Mouse (Mus musculus) adrenal gland, postnatal 4 days (tissue): Measurements from ENCODE around the gene Dip2b. TPM values are rescaled to one million over a fixed set of nuclear protein-coding genes. Genes with fewer than 3 reads are reported as not detected.
A peak's percentile ranks its signal among the peaks of the same experiment; 100 is the strongest.

Experiments
- DNase-seq, 2 experiments: peaks; one replicate each; pipeline ENCODE4 v3.0.0; 2021 to 2022; ENCODE audit warnings: low spot score in 2 of 2, mixed read lengths in 2 of 2
- total RNA-seq, 2 experiments: library from RNA; stranded (reverse); gene quantifications; 2 replicates each; pipeline ENCODE4 v1.2.3; 2021

Gene Dip2b
- total RNA-seq, 2 experiments from 2014 or later, result 32.2 to 33.0 TPM

DNA sequence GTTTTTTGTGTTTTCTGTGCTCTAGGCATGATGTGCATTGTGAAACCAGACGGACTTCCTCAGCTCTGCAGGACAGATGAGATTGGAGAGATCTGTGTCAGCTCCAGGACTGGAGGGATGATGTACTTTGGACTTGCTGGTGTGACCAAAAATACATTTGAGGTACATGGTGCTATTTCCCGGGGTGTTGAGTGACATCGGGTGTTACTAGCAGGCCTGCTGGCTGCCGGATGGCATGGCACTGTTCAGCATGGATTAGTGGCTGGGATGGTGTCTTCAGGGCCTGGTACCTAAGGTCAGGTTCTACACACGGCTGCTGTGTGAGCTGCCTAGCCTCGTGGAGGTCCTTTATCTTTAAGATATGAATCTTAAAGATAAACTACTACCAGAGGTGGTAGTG is 136.7 kb downstream of the Dip2b start:
- no peak for DNase-seq

DNA sequence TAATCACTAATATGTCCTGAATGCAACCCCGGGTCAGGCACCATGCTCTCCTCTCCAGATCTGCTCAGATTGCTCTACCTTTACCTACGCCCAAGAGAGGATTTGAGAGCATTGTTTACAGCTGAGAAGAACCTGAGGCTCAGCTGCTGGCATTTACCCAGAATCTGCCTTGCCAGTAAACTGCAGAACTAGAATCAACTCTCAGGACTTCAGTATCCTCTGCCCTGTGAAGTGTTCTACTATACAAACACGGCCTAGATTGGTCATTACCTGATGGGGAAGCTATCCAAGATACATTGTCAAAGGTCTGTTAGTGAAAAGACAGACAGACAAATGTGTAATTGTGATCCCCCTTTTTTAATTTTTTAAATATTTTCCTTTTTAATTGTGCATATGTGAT is 138.7 kb downstream of the Dip2b start:
- DNase-seq, result no peak

- DNase-seq, result no peak
Measured at GRCm38 (mm10) chr15:100177575-100177974, 139.1 kb downstream of the Dip2b start.

GRCm38 (mm10) chr15:100178487-100178886 is 140.0 kb downstream of the Dip2b start:
- DNase-seq, result no peak

DNA sequence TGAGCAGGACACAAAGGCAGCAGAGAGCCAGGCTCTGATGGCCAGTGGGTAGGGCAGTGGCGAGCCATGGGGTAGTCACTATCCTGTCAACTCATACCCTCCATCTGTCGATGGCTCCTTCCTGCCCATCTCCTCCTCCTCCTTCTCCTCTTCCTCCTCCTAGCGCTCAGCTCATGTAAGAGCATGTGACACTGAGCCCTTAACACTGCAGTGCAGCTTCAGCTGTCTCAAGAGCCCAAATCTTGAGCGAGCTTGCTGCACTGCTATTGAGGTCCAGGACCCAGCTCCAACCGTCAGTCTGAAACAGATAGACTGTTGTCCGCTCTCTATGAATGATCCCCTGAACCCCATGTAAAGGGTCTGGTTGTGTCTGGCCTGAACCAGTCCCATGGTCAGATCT is 141.2 kb downstream of the Dip2b start:
- no peak for DNase-seq

DNA sequence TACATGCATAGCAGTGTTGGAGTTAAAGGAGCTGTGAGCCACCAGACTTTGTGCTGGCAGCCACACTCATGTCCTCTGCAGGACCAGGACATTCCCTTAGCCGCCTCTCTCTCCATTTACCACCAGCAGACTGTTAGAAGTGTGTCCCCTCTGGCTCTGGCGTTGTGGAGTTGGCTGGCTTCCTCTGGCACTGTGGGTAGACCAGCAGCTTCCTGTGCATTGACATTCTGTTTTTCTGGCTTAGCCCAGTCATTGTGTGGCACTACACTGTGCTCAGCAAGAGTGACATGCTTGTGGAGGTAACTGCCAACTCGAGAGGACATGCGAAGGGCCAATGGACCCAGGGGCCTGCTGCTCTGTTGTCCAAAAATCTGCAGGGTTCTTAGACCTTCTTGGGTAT is 141.8 kb downstream of the Dip2b start:
- DNase-seq, result no peak

- no peak for DNase-seq
Measured at GRCm38 (mm10) chr15:100181841-100182240, 143.4 kb downstream of the Dip2b start.

DNA sequence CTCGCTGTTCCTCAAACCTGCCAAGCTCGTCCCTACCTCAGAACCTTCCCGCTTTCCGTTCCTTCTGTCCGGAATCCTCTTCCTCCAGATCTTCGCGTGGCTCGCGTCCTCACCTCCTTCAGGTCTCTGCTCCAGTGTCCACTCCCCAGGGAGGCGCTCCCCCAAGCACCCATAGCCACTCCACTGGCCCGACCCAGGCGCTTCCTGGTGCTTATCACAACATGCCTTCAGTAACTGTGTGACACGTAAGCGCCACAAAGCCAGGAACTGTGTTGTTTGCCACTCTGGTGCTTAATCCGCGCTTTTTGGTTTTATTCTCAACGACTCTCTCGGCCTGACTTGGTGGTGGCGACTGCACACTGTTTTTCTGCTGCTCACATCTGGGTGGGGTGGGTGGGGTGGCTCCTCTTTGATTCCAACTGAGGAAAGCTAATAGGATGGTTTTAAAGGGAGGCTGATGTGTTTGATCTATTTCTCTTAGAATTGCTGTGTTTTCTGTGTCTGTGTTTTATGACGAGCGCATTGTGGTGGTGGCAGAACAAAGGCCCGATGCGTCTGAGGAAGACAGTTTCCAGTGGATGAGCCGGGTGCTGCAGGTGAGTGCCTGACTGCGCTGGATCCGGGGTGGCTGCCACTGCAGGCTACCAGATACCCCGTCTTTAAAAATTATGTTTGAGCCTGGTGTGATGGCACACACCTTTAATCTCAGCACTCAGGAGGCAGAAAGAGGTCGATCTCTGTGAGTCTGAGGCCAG is 144.2 kb downstream of the Dip2b start:
- no peak for DNase-seq

DNA sequence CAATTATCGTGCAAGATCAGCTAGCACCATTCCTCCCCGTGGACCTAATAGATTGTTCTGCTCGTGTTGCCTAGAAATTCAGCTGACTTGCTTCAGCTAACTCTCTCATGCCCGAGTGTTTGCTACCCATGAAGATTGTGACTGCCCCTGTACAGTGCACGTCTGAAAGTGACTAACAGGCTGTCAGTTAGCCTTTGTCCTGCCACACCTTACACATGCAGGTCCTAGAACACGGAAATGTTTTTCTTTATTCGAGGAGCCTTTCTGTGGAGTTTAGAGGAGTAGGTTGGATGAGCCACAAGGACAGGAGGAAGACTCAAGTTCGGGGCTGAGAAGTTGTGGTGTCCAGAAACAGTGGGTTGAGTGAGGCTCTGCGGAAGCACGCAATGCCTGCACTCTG is 145.0 kb downstream of the Dip2b start:
- DNase-seq, result no peak

DNA sequence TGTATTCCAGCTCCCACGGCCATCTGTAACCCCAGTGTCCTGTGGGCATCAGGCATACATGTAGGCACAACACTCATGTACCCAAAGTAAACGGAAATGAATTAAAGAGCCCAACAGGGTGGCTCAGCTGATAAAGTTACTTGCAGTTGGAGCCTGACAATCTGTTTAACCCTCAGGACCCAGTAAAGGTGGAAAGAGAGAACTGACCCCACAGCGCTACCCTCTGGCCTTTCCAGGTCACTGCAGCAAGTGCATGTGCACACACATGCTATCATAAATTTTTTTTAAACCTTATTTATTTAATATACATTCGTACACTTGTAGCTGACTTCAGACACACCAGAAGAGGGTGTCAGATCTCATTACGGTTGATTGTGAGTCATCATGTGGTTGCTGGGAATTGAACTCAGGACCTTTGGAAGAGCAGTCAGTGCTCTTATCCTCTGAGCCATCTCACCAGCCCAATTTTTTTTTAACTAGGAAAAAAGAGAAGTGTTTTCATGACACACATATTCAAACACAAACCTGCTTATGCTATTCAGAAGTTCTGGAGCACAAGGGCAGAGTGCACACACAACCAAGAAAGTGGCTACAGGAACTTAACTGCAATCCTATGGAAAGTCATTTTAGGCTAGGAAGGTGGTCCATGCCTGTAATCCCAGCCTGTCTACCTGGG is 146.5 kb downstream of the Dip2b start:
- DNase-seq, result no peak

DNA sequence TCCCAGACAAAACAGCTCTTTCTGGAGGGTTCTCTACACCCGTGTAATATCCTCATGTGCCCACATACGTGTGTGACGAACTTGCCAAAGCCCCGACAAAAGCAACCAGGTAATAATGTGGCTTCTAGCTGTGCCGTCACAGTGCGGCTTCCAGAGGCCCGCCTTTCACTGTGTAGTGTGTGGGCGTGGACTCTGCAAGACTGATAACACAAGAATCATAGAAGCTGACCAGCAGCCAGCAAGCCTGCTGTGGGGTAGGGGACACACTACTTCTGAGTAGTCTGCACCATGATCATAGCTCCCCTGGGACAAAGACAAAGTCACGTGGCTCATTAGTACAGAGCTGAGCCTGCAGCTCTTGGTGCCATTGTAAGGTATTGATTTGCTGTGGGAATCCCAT is 147.8 kb downstream of the Dip2b start:
- no peak for DNase-seq

GRCm38 (mm10) chr15:100186882-100187672 is 148.6 kb downstream of the Dip2b start:
- no peak for DNase-seq

GRCm38 (mm10) chr15:100188542-100188941 is 150.1 kb downstream of the Dip2b start:
- no peak for DNase-seq

GRCm38 (mm10) chr15:100188962-100189404 is 150.5 kb downstream of the Dip2b start:
- no peak for DNase-seq

- DNase-seq, result no peak
Measured at GRCm38 (mm10) chr15:100190083-100190482, 151.6 kb downstream of the Dip2b start.

DNA sequence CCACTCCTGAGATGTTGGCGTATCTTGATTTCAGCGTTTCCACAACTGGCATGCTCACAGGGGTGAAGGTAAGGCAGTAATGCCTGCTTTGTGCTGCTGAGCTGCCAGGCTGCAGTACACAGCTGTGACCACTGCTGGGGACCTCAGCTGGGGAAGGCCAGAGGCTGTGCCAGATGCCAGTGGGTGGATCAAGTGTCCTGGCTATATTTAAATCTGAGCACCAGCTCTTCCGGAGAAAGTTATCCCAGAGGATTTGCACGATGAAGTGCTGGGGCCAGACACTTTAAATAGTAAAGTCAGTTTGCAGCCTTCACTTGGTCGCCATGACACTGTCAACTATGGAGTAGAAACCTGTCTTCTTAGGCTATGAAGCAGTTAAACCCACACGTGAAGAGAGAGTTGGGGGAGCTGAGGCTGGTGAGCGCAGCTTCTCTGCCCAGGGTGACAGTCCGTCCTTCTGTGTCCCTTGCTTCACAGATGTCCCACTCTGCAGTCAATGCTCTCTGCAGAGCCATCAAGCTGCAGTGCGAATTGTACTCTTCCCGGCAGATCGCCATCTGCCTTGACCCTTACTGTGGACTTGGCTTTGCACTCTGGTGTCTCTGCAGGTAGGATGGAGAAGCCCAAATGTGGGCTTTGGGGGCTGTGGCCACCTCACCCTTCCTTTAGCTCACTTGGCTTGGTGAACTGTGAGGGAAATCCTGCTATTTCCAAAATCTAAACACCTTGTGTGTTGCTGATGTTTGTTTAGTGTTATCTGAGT is 160.7 kb downstream of the Dip2b start:
- DNase-seq, result peak in 1 of 2 experiments; percentile 9

DNA sequence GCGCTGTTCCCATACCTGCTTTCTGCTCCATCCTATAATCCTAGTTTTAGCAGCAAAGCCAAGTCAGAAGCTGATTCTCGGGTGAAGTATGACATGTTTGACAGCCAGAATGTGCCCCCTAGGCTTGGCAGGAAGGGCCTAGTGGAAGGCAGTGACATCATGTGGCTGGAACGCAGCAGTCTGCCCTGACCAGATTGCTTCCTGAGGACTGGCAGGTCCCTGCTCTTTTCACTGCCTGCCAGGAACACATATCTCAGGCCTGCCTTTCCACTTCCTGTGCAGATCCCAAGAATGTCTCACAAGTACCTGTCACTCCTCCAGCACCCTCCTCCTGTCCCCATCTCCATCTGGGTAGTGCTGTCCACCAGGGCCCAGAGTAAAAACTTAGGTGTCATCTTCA is 161.3 kb downstream of the Dip2b start:
- DNase-seq, result no peak

DNA sequence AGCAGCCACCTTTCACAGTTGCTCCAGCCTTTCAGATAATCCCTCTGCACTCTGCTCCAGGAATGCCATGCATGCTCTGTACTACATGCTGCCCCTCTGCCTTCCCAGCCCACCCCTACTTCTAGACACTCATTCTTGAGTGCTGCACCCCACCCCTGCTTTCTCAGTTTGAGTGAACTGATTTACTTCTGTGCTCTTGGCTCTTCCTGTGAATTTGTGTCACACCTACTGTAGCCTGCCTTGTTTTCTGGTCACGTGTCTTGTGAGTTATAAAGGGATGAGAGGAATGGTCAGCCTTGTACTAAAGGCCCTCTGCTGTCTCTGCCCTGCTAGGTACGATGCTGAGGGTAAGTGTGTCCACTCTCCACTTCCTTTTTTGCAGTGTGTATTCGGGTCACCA is 163.3 kb downstream of the Dip2b start:
- no peak for DNase-seq

- DNase-seq, result no peak
Measured at GRCm38 (mm10) chr15:100202431-100203015, 164.1 kb downstream of the Dip2b start.

DNA sequence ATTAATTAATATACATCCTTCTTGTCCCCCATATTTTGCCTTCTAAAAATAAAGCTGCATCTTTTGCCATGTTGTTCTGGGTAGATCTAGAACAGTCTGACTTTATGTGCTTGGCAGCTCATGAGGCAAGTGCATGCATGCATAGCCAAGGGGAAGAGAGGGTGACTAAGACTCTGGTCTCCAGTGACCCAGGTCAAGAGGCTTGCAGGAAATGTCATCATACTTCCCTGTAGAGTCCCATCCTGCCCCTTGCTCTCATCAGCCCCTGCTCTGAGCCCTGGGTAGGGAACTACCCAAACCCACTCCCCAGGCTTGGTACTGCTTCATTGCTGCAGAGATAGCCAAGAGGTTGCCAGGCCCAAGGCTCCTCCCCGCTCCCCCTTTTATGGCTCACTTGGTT is 166.1 kb downstream of the Dip2b start:
- DNase-seq, result no peak

DNA sequence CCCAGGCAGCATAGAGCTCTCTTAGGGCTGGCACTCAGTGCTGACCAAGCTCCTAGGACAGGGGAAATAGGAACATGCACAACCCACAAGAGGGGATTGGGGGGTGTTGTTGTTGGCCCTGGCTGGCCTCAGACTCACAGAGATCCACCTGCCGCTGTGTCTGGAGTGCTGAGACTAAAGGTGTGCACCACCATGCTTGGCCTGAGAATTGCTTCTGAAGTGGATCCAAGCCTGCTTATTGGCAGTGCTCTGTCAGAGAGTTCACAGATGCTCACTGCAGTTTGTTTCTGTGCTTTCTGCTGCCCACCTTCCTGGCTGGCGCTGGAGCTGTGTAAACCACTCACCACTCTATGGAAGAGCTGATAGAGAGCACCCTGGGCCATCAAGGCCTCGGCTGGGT is 171.5 kb downstream of the Dip2b start:
- DNase-seq, result no peak
